Mouse (Mus musculus) bone marrow macrophage, adult 2 months (primary cell): Measurements from ENCODE around the gene Tex14. TPM values are rescaled to one million over a fixed set of nuclear protein-coding genes. Genes with fewer than 3 reads are reported as not detected.
"Not testable (repeated sequence)": the region's sequence is repeated elsewhere in the genome, so short reads cannot be mapped to it uniquely, and the experiment has no call there.

Experiments used
- H3K27ac ChIP-seq: 2 replicates; pipeline ENCODE4 v1.5.1; 2012; ENCODE audit warnings: low read depth, low read length; ENCODE audit not compliant: insufficient read depth
- H3K4me1 ChIP-seq: 2 replicates; pipeline ENCODE4 v1.6.1; 2012; ENCODE audit warnings: low read length; ENCODE audit not compliant: control insufficient read depth, insufficient read depth
- H3K4me3 ChIP-seq: 2 replicates; pipeline ENCODE4 v1.5.1; 2012; ENCODE audit warnings: mild to moderate bottlenecking, low read length, moderate library complexity; ENCODE audit not compliant: insufficient read depth
- CTCF ChIP-seq: IDR thresholded peaks from 2 replicates; pipeline ENCODE4 v1.5.1; 2012; ENCODE audit warnings: low read depth, mild to moderate bottlenecking, low read length, moderate library complexity
- POLR2A ChIP-seq: IDR thresholded peaks from 2 replicates; pipeline ENCODE4 v1.6.1; 2012; ENCODE audit warnings: mild to moderate bottlenecking, low read depth, low read length, borderline replicate concordance
- polyA plus RNA-seq: library from polyadenylated mRNA; stranded (reverse); fragments of >200 nt; gene quantifications from 2 replicates; pipeline ENCODE4 v1.2.4, GENCODE M21; 2012; ENCODE audit not compliant: missing spikeins, insufficient read depth, insufficient read length

The Tex14 gene
- polyA plus RNA-seq, 1 experiment, result not detected

DNA sequence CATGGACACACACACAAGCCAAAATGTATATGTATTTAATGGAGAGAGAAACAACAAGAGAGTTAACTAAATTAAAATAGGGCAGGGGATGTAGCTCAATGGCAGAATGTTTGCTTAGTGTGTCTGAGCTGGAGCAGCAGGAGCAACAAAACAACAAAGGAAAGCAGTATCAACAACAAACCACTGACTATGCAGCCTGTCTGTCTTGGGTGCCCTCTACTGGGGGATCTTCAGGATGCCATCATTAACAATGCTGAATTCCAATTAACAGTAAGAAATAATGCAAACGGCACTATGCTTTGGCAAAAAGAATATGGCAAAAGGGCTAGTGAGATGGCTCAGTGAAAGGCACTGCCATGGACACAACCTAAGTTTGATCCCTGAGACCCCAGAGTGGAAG, 11.0 kb upstream of the Tex14 start:
- Histone ChIP-seq H3K4me3 (no peak overlapping the region), H3K27ac (no peak overlapping the region), H3K4me1 (no peaks in the 10 kb centered on the region)
- no peak for TF ChIP-seq POLR2A
- no peak for TF ChIP-seq CTCF

- H3K4me3 ChIP-seq, result no peak overlapping the region
- TF ChIP-seq POLR2A, result no peak
- H3K27ac ChIP-seq, result no peak overlapping the region
- H3K4me1 ChIP-seq, result no peaks in the 10 kb centered on the region
These were observed 6.5 kb upstream of the Tex14 start for GRCm38 (mm10) chr11:87398402-87398801.

DNA sequence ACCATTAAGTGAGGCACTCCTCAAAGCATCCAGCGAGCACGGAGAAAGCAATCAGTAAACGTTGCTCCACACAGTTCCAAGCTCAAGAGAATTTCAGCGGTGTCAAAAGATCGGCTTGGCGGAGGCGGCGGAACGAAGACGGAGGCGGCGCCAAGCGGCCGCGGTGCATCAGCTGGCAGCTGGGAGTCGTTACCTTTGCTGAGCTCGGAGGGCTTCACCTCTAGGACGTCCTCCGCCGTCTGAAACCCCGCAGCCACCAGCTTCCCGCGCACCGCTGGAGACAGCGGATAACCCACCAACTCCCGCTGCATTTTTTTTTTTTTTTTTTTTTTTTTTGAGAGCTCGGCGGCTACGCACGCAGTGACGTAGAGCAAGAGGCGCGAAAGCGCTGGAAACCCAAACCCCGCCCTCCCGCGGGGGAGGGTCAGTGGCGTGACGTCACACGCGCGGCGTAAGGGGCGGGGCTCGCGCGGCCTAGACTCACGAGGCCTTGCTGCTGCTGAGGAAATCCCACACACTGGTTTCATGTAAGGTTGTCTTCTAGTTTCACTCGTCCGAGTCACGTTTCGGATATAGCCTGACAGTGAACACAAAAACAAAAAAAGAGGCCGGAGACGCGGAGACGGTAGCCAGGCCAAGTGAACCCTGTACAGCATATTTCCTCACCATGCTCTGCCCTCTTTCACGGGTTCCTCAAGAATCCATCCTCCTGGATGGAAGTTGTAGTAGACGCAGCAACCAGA, 583 bp upstream of the Tex14 start:
- Histone ChIP-seq H3K4me3 (peak overlapping the region; percentile 96), H3K4me1 (peaks cover 4% of the 10 kb centered on the region), H3K27ac (peak overlapping the region; percentile 70)
- no peak for TF ChIP-seq POLR2A
- no peak for TF ChIP-seq CTCF

DNA sequence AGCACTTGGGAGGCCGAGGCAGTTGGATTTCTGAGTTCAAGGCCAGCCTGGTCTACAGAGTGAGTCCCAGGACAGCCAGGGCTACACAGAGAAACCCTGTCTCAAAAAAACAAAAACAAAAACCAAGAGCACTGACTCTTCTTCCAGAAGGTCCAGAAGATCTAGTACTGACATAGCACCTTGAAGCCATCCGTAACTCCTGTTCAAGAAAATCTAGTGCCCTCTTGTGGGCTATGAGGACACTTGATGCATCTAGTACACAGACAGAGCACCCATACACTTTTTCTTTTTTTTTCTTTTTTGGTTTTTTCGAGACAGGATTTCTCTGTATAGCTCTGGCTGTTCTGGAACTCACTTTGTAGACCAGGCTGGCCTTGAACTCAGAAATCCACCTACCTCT, 8.5 kb downstream of the Tex14 start:
- not testable (repeated sequence) for H3K4me1 ChIP-seq, H3K4me3 ChIP-seq, H3K27ac ChIP-seq

GRCm38 (mm10) chr11:87416120-87416519, 11.3 kb downstream of the Tex14 start:
- no peaks in the 10 kb centered on the region for H3K4me1 ChIP-seq
- H3K4me3 ChIP-seq, result no peak overlapping the region
- no peak overlapping the region for H3K27ac ChIP-seq
- TF ChIP-seq POLR2A (no peak), CTCF (no peak)

GRCm38 (mm10) chr11:87420861-87421260, 16.0 kb downstream of the Tex14 start:
- Histone ChIP-seq H3K4me1 (peaks cover 2% of the 10 kb centered on the region), H3K27ac (no peak overlapping the region), H3K4me3 (no peak overlapping the region)
- TF ChIP-seq CTCF, result no peak
- TF ChIP-seq POLR2A, result no peak

- peak overlapping the region; percentile 36; the same call in 1 of the 2 replicates for H3K4me3 ChIP-seq
- no peak overlapping the region for H3K27ac ChIP-seq
- H3K4me1 ChIP-seq, result peaks cover 2% of the 10 kb centered on the region
- TF ChIP-seq CTCF (no peak), POLR2A (no peak)
These were observed 16.9 kb downstream of the Tex14 start for GRCm38 (mm10) chr11:87421760-87422201.

- peak; percentile 97 for TF ChIP-seq POLR2A
- TF ChIP-seq CTCF, result no peak
- Histone ChIP-seq H3K4me1 (peaks cover 2% of the 10 kb centered on the region), H3K4me3 (peak overlapping the region; percentile 36; the same call in 1 of the 2 replicates), H3K27ac (peak overlapping the region; percentile 38)
These were observed 17.9 kb downstream of the Tex14 start for GRCm38 (mm10) chr11:87422511-87423340.

DNA sequence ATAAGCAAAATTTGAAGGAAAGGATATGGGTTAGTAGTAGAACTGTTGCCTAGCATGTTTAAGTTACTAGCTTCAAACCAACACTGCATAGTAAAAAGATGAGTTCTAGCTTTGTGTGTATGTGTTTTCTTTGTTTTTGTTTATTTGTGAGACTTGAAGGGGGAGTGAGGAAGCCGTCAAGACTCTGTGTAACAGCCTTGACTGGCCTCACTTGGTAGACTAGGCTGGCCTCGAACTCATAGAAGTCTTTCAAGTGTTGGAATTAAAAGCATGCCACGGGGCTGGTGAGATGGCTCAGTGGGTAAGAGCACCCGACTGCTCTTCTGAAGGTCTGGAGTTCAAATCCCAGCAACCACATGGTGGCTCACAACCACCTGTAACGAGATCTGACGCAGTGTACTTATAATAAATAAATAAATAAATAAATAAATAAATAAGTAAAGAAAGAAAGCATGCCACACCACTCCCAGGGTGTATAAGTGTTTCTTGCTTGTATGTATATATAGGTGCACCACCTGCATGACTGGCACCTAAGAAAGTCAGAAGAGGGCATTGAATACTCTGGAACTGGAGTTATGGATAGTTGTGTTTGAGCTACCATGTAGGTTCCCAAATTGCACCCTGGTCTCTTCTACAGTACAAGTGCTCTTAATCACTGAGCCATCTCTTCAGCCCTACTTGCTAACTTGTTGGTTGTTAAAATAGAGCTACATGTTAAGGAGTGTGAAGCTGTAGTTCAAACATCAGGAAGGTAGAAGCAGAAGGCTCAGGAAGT, 18.9 kb downstream of the Tex14 start:
- Histone ChIP-seq H3K4me1 (peaks cover 3% of the 10 kb centered on the region), H3K4me3 (no peak overlapping the region), H3K27ac (no peak overlapping the region)
- TF ChIP-seq POLR2A, result peak; percentile 73; the same call in 1 of the 2 replicates
- no peak for TF ChIP-seq CTCF

GRCm38 (mm10) chr11:87426121-87426449, 21.2 kb downstream of the Tex14 start:
- H3K4me3 ChIP-seq, result peak overlapping the region; percentile 55
- TF ChIP-seq CTCF (no peak), POLR2A (no peak)
- peak overlapping the region; percentile 20 for H3K27ac ChIP-seq
- H3K4me1 ChIP-seq, result peaks cover 5% of the 10 kb centered on the region
